26 mouse cellular contexts compared by ENCODE assay signal in the genomic region with DNA sequence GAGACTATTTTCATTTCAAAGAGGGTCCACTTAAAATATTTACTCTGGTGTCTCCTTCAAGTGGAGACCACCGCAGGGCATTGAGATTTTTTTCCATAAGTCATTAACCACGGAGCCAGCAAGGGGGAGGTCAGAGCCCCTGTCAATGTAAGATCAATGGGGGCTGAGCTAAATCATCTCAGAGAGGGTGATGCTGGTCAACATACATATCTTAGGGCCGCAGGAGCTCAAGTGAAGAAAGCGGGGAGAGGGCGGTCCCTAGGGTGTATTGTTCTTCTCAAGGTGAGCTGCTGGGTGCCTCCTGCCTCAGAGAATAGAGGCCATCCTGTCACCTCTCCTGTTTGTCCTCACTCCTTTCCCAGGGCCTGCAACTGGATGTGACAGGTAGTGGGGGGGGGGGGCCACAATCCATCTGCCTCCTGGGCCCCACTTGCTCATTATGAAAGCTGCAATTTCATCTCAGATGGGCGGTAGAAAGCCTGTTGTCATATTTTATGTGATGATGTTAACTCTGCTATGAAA. TPM values are rescaled to one million over a fixed set of nuclear protein-coding genes. Genes with fewer than 3 reads are reported as not detected.
DNase-seq lines count a peak whose midpoint lies in the region; ATAC-seq lines count a peak whose summit lies in the region.
"Had no signal": no experiment of that assay in that cellular context is flagged by ENCODE, and none has a peak within 500 bp of the region (broad histone marks: within the 10 kb centered on the region; RNA-seq: fewer than 3 reads in every experiment).

No protein-coding gene starts in this region.

- WGBS in hindbrain, embryonic 11.5 days = 42% methylated on average over 6 of the region's 6 CpGs
- WGBS in hindbrain, embryonic 14.5 days = 30% methylated on average over 6 of the region's 6 CpGs
- WGBS in midbrain, embryonic 13.5 days = 39% methylated on average over 6 of the region's 6 CpGs
- 51% methylated on average over 6 of the region's 6 CpGs for WGBS in midbrain, embryonic 14.5 days

- H3K4me2 ChIP-seq in hindbrain, embryonic 11.5 days (replicated peaks; ENCODE audit: low read depth, low read length) = no peak overlapping the region
- H3K4me2 ChIP-seq in hindbrain, embryonic 14.5 days (replicated peaks) = no peak overlapping the region
- no peak overlapping the region for H3K4me2 ChIP-seq in midbrain, embryonic 13.5 days (replicated peaks)
- no peak overlapping the region for H3K4me2 ChIP-seq in midbrain, embryonic 14.5 days (ENCODE audit: low read length)
- H3K4me2 ChIP-seq: forebrain, embryonic 13.5 days; heart, embryonic 13.5 days; hindbrain, embryonic 12.5 days had no signal

- ATAC-seq in hindbrain, embryonic 11.5 days (ENCODE audit: low FRiP score) = peak; percentile 61
- ATAC-seq in hindbrain, embryonic 14.5 days (ENCODE audit: low FRiP score) = no peak
- ATAC-seq in midbrain, embryonic 13.5 days = peak; percentile 65
- ATAC-seq in midbrain, embryonic 14.5 days (ENCODE audit: low FRiP score, low TSS enrichment) = no peak; the same call in 1 of the 2 replicates
- ATAC-seq: forebrain, embryonic 13.5 days; forebrain, embryonic 16.5 days; Patski had no signal

- H3K4me1 ChIP-seq in hindbrain, embryonic 11.5 days (replicated peaks; ENCODE audit: control insufficient read depth, insufficient read depth, low read length) = no peaks in the 10 kb centered on the region
- no peaks in the 10 kb centered on the region for H3K4me1 ChIP-seq in hindbrain, embryonic 14.5 days (replicated peaks; ENCODE audit: control insufficient read depth, insufficient read depth, low read length)
- H3K4me1 ChIP-seq in midbrain, embryonic 13.5 days (replicated peaks) = peaks cover 11% of the 10 kb centered on the region
- no peaks in the 10 kb centered on the region for H3K4me1 ChIP-seq in midbrain, embryonic 14.5 days (ENCODE audit: control insufficient read depth, insufficient read depth, low read length)
- H3K4me1 ChIP-seq: forebrain, embryonic 13.5 days; heart, embryonic 13.5 days had no signal

- H3K36me3 ChIP-seq in hindbrain, embryonic 11.5 days (ENCODE audit: control insufficient read depth, insufficient read depth, low read length) = no peaks in the 10 kb centered on the region
- H3K36me3 ChIP-seq in hindbrain, embryonic 14.5 days (replicated peaks; ENCODE audit: control insufficient read depth, insufficient read depth) = no peaks in the 10 kb centered on the region
- H3K36me3 ChIP-seq in midbrain, embryonic 13.5 days = no peaks in the 10 kb centered on the region
- H3K36me3 ChIP-seq in midbrain, embryonic 14.5 days (ENCODE audit: control insufficient read depth, insufficient read depth, low read length) = no peaks in the 10 kb centered on the region
- H3K36me3 ChIP-seq: forebrain, embryonic 10.5 days; G1E; heart, embryonic 13.5 days; hindbrain, embryonic 12.5 days had no signal

- H3K9me3 ChIP-seq in hindbrain, embryonic 11.5 days (ENCODE audit: control insufficient read depth, low read length) = no peaks in the 10 kb centered on the region
- H3K9me3 ChIP-seq in hindbrain, embryonic 14.5 days (ENCODE audit: control insufficient read depth, low read length) = no peaks in the 10 kb centered on the region
- no peaks in the 10 kb centered on the region for H3K9me3 ChIP-seq in midbrain, embryonic 13.5 days
- H3K9me3 ChIP-seq in midbrain, embryonic 14.5 days (ENCODE audit: control insufficient read depth, low read length) = no peaks in the 10 kb centered on the region
- H3K9me3 ChIP-seq: forebrain, embryonic 10.5 days; forebrain, embryonic 13.5 days; G1E; heart, embryonic 13.5 days; hindbrain, embryonic 12.5 days had no signal

- no peak overlapping the region for H3K9ac ChIP-seq in hindbrain, embryonic 11.5 days (ENCODE audit: low read depth, low read length)
- H3K9ac ChIP-seq in hindbrain, embryonic 14.5 days = no peak overlapping the region
- H3K9ac ChIP-seq in midbrain, embryonic 13.5 days (replicated peaks) = no peak overlapping the region
- no peak overlapping the region for H3K9ac ChIP-seq in midbrain, embryonic 14.5 days (replicated peaks; ENCODE audit: low read length)
- H3K9ac ChIP-seq: forebrain, embryonic 13.5 days; heart, embryonic 13.5 days; hindbrain, embryonic 12.5 days had no signal

- no peak for DNase-seq in hindbrain, embryonic 11.5 days (ENCODE audit: low spot score)
- DNase-seq in hindbrain, embryonic 14.5 days (ENCODE audit: low spot score) = no peak
- no peak for DNase-seq in midbrain, embryonic 14.5 days
- DNase-seq in mesoderm, embryonic 11.5 days (ENCODE audit: low read depth, low spot score) = peak; percentile 15
- DNase-seq in frontal cortex, postnatal 10 days (ENCODE audit: low spot score in 2 of 2) = no peak
- DNase-seq: adrenal gland, postnatal 10 days; adrenal gland, postnatal 36 days; B cell, adult 2 months; cerebellum, adult 18-20 months; cerebellum, adult 9-10 months; cerebellum, postnatal 14 days; gastrocnemius, adult 2 months; gastrocnemius, postnatal 14 days; heart, adult 18-20 months; heart, postnatal 14 days; heart, postnatal 4 days had no signal

- no peaks in the 10 kb centered on the region for H3K27me3 ChIP-seq in hindbrain, embryonic 11.5 days (ENCODE audit: control insufficient read depth, insufficient read depth, low read length)
- H3K27me3 ChIP-seq in hindbrain, embryonic 14.5 days (ENCODE audit: control insufficient read depth, insufficient read depth, low read length) = no peaks in the 10 kb centered on the region
- no peaks in the 10 kb centered on the region for H3K27me3 ChIP-seq in midbrain, embryonic 13.5 days
- H3K27me3 ChIP-seq in midbrain, embryonic 14.5 days (ENCODE audit: control insufficient read depth, insufficient read depth, low read length) = no peaks in the 10 kb centered on the region
- H3K27me3 ChIP-seq: CH12.LX; forebrain, embryonic 13.5 days; heart, embryonic 13.5 days; hindbrain, embryonic 12.5 days; Patski had no signal

- H3K27ac ChIP-seq in hindbrain, embryonic 11.5 days (ENCODE audit: low read depth, low read length) = no peak overlapping the region
- H3K27ac ChIP-seq in hindbrain, embryonic 14.5 days = no peak overlapping the region
- no peak overlapping the region for H3K27ac ChIP-seq in midbrain, embryonic 13.5 days
- H3K27ac ChIP-seq in midbrain, embryonic 14.5 days (replicated peaks; ENCODE audit: low read depth, low read length) = no peak overlapping the region
- H3K27ac ChIP-seq: forebrain, embryonic 10.5 days; forebrain, embryonic 13.5 days; gastrocnemius, adult 2 months; heart, embryonic 13.5 days; hindbrain, embryonic 12.5 days had no signal

- H3K4me3 ChIP-seq in hindbrain, embryonic 11.5 days (ENCODE audit: low read depth, low read length) = no peak overlapping the region
- H3K4me3 ChIP-seq in hindbrain, embryonic 14.5 days (replicated peaks; ENCODE audit: low read length) = no peak overlapping the region
- no peak overlapping the region for H3K4me3 ChIP-seq in midbrain, embryonic 13.5 days (replicated peaks)
- no peak overlapping the region for H3K4me3 ChIP-seq in midbrain, embryonic 14.5 days (replicated peaks; ENCODE audit: low read depth, low read length)
- H3K4me3 ChIP-seq: forebrain, embryonic 10.5 days; forebrain, embryonic 13.5 days; gastrocnemius, adult 2 months; heart, embryonic 13.5 days; hindbrain, embryonic 12.5 days had no signal

RNA-seq across cellular contexts. Expression of gene Nhlh2, which starts 18.8 kb away (rescaled TPM):
- polyA plus RNA-seq in hindbrain, embryonic 11.5 days (2014; fragmentation: Nextera tagmentation; extraction: Ambion mirVana) = 173 and 196 TPM in 2 replicates
- 27.2 and 29.4 TPM in 2 replicates for polyA plus RNA-seq in hindbrain, embryonic 14.5 days (2014; fragmentation: Nextera tagmentation; extraction: Ambion mirVana)
- polyA plus RNA-seq in midbrain, embryonic 13.5 days (2015; fragmentation: Nextera tagmentation; extraction: Ambion mirVana) = 86.9 and 98.1 TPM in 2 replicates
- polyA plus RNA-seq in midbrain, embryonic 14.5 days (2014; fragmentation: Nextera tagmentation; extraction: Ambion mirVana) = 45.0 and 46.2 TPM in 2 replicates
- polyA plus RNA-seq: G1E; heart, embryonic 13.5 days; heart, embryonic 16.5 days; Patski had no signal

Comparison
In these comparisons a context has a peak if more than half of its experiments do, and no peak if none do; other contexts are left out.
1. ATAC-seq: peak in hindbrain, embryonic 11.5 days (single experiment) and midbrain, embryonic 13.5 days (single experiment); none in hindbrain, embryonic 14.5 days (single experiment) and midbrain, embryonic 14.5 days (single experiment).